Mouse (Mus musculus) heart, postnatal 10 days (tissue): ENCODE measurements at regions not wholly inside any gene's neighbourhood (a gene's known extent, or its start where the extent isn't known, plus 50 kb on each side); places are given as distances from the start of the nearest gene placed in this dataset.

Experiments used
- DNase-seq, 2 experiments: peaks; one replicate each; pipeline ENCODE4 v3.0.0; 2021
- intact Hi-C: fragments of 180-260 bp; cut with DNase I; formaldehyde crosslinking; loops from one replicate; pipeline ENCODE4 v1.15.1; 2025

GRCm38 (mm10) chr5:103374162-103374561 lies 50.8 kb upstream of the Ptpn13 start:
- intact Hi-C loops: no loop called here
- DNase-seq: no peak

- DNase-seq: no peak
- intact Hi-C loops: no loop called here
Observed at GRCm38 (mm10) chr5:103373089-103373488, 51.9 kb upstream of the Ptpn13 start.

GRCm38 (mm10) chr5:103370456-103370855 lies 54.5 kb upstream of the Ptpn13 start:
- intact Hi-C loops: no loop called here
- DNase-seq: no peak

- DNase-seq: no peak
- intact Hi-C loops: no loop called here
Observed at GRCm38 (mm10) chr5:103368993-103369392, 56.0 kb upstream of the Ptpn13 start.

- intact Hi-C loops: no loop called here
- no peak for DNase-seq
Observed at GRCm38 (mm10) chr5:103367201-103367671, 57.8 kb upstream of the Ptpn13 start.

GRCm38 (mm10) chr5:103365700-103366448 lies 59.1 kb upstream of the Ptpn13 start:
- DNase-seq: no peak
- intact Hi-C loops: no loop called here

- peak; percentile 23 to 33 for DNase-seq
- intact Hi-C loops: no loop called here
Observed at GRCm38 (mm10) chr5:103364791-103365699, 59.9 kb upstream of the Ptpn13 start.

- intact Hi-C loops: no loop called here
Observed at GRCm38 (mm10) chr5:103360775-103361247, 64.2 kb upstream of the Ptpn13 start.

GRCm38 (mm10) chr5:103360360-103360759 lies 64.6 kb upstream of the Ptpn13 start:
- DNase-seq: no peak
- intact Hi-C loops: no loop called here

More at GRCm38 (mm10) chr5:103360775-103361247, 64.2 kb upstream of the Ptpn13 start:
- DNase-seq: no peak

GRCm38 (mm10) chr5:103357558-103357957 lies 67.4 kb upstream of the Ptpn13 start:
- DNase-seq: no peak
- intact Hi-C loops: loop anchor here (2.0 to 5.0 kb wide), 2 partner anchors 19 to 460 kb away; no protein-coding TSS in a partner anchor

- intact Hi-C loops: loop anchor here (1.0 to 5.0 kb wide), 4 partner anchors 20 to 461 kb away; no protein-coding TSS in a partner anchor
- peak in 1 of 2 experiments; percentile 37 for DNase-seq
Observed at GRCm38 (mm10) chr5:103356500-103356899, 68.5 kb upstream of the Ptpn13 start.

GRCm38 (mm10) chr5:103355372-103356300 lies 69.4 kb upstream of the Ptpn13 start:
- peak; percentile 58 to 76 for DNase-seq
- intact Hi-C loops: loop anchor here (1.0 to 5.0 kb wide), 4 partner anchors 21 to 462 kb away; no protein-coding TSS in a partner anchor

GRCm38 (mm10) chr5:103343869-103344268 lies 81.1 kb upstream of the Ptpn13 start:
- intact Hi-C loops: loop anchor here (1.0 kb wide), 1 partner anchor 315 kb away; no protein-coding TSS in a partner anchor
- peak in 1 of 2 experiments; percentile 46 for DNase-seq

GRCm38 (mm10) chr5:103341456-103341855 lies 83.5 kb upstream of the Ptpn13 start:
- peak in 1 of 2 experiments; percentile 19 for DNase-seq
- intact Hi-C loops: no loop called here

- intact Hi-C loops: no loop called here
- DNase-seq: no peak
Observed at GRCm38 (mm10) chr5:103340626-103341025, 84.4 kb upstream of the Ptpn13 start.

GRCm38 (mm10) chr5:103336689-103337490 lies 88.1 kb upstream of the Ptpn13 start:
- intact Hi-C loops: no loop called here
- no peak for DNase-seq

GRCm38 (mm10) chr5:103335916-103336688 lies 88.9 kb upstream of the Ptpn13 start:
- intact Hi-C loops: no loop called here
- no peak for DNase-seq

- DNase-seq: no peak
- intact Hi-C loops: no loop called here
Observed at GRCm38 (mm10) chr5:103326412-103326811, 98.6 kb upstream of the Ptpn13 start.
